Mouse (Mus musculus) thymus, adult 2 months (tissue): ENCODE results near the gene Gm19426.

Experiments used
- CTCF ChIP-seq: fragments of 200-500 bp; IDR thresholded peaks from 2 replicates; pipeline ENCODE4 v1.5.1; 2012; ENCODE audit warnings: mild to moderate bottlenecking, control low read depth, low read length, moderate library complexity, borderline replicate concordance; ENCODE audit not compliant: control insufficient read depth, poor library complexity, insufficient read depth; ENCODE audit errors: extremely low read depth
- POLR2A ChIP-seq: fragments of 200-500 bp; IDR thresholded peaks from 2 replicates; pipeline ENCODE4 v1.6.1; 2012; ENCODE audit warnings: mild to moderate bottlenecking, low read length, control low read depth, moderate library complexity; ENCODE audit not compliant: control insufficient read depth, poor library complexity, insufficient read depth; ENCODE audit errors: extremely low read depth

DNA sequence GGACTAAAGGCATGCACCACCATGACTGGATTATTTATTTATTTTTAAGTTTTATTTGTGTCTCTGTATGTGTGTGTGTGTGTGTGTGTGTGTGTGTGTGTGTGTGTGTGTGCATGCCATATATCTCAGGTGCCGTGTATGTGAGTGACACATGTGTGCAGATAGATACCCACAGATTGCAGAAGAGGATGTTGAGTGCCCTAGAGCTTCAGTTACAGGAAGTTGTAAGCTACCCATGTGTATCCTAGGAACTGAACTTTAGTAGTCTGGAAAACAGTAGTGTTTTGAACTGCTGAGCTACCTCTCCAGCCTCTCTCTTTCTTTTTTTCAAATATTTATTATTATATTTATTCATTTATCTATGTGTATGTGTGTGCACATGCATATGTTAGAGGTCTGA, 39.9 kb upstream of the Gm19426 start:
- TF ChIP-seq POLR2A (no peak), CTCF (no peak)
